Mouse (Mus musculus): ENCODE results near the gene Mtnr1a.
A peak's percentile ranks its signal among the peaks of the same experiment; 100 is the strongest.
"Not testable (repeated sequence)": the region's sequence is repeated elsewhere in the genome, so short reads cannot be mapped to it uniquely, and the experiment has no call there.

Gene Mtnr1a

GRCm38 (mm10) chr8:45068759-45069386 is at the start of gene Mtnr1a:
Gene Mtnr1a (plus strand): TSS chr8:45069137.
- peak; percentile 60 to 93 for DNase-seq (ENCODE audit: low spot score in 2 of 2)

- DNase-seq (ENCODE audit: low spot score in 2 of 2): no peak
Measured at GRCm38 (mm10) chr8:45019241-45019640, 49.7 kb upstream of the Mtnr1a start.

GRCm38 (mm10) chr8:45021171-45021570 is 47.8 kb upstream of the Mtnr1a start:
- DNase-seq (ENCODE audit: low spot score in 2 of 2): no peak

- DNase-seq (ENCODE audit: low spot score in 2 of 2): no peak
Measured at GRCm38 (mm10) chr8:45021911-45022665, 46.8 kb upstream of the Mtnr1a start.

- no peak for DNase-seq (ENCODE audit: low spot score in 2 of 2)
Measured at GRCm38 (mm10) chr8:45028081-45028497, 40.8 kb upstream of the Mtnr1a start.

- no peak for DNase-seq (ENCODE audit: low spot score in 2 of 2)
Measured at GRCm38 (mm10) chr8:45038350-45038749, 30.6 kb upstream of the Mtnr1a start.

GRCm38 (mm10) chr8:45044160-45044559 is 24.8 kb upstream of the Mtnr1a start:
- no peak for DNase-seq (ENCODE audit: low spot score in 2 of 2)

GRCm38 (mm10) chr8:45050451-45050850 is 18.5 kb upstream of the Mtnr1a start:
- DNase-seq (ENCODE audit: low spot score in 2 of 2): no peak

- no peak for DNase-seq (ENCODE audit: low spot score in 2 of 2)
Measured at GRCm38 (mm10) chr8:45051236-45051635, 17.7 kb upstream of the Mtnr1a start.

GRCm38 (mm10) chr8:45052205-45052604 is 16.7 kb upstream of the Mtnr1a start:
- DNase-seq (ENCODE audit: low spot score in 2 of 2): no peak

- no peak for DNase-seq (ENCODE audit: low spot score in 2 of 2)
Measured at GRCm38 (mm10) chr8:45052618-45053017, 16.3 kb upstream of the Mtnr1a start.

GRCm38 (mm10) chr8:45055500-45055899 is 13.4 kb upstream of the Mtnr1a start:
- DNase-seq (ENCODE audit: low spot score in 2 of 2): no peak

- DNase-seq (ENCODE audit: low spot score in 2 of 2): no peak
Measured at GRCm38 (mm10) chr8:45056810-45057209, 12.1 kb upstream of the Mtnr1a start.

- DNase-seq (ENCODE audit: low spot score in 2 of 2): no peak
Measured at GRCm38 (mm10) chr8:45060083-45060482, 8.9 kb upstream of the Mtnr1a start.

GRCm38 (mm10) chr8:45062311-45062710 is 6.6 kb upstream of the Mtnr1a start:
- no peak for DNase-seq (ENCODE audit: low spot score in 2 of 2)

GRCm38 (mm10) chr8:45062982-45063924 is 5.7 kb upstream of the Mtnr1a start:
- DNase-seq (ENCODE audit: low spot score in 2 of 2): peak in 1 of 2 experiments; percentile 8

GRCm38 (mm10) chr8:45064197-45064869 is 4.6 kb upstream of the Mtnr1a start:
- no peak for DNase-seq (ENCODE audit: low spot score in 2 of 2)

- DNase-seq (ENCODE audit: low spot score in 2 of 2): not testable (repeated sequence)
Measured at GRCm38 (mm10) chr8:45065391-45065790, 3.5 kb upstream of the Mtnr1a start.

GRCm38 (mm10) chr8:45070949-45071348 is 2.0 kb downstream of the Mtnr1a start:
- no peak for DNase-seq (ENCODE audit: low spot score in 2 of 2)

- DNase-seq (ENCODE audit: low spot score in 2 of 2): no peak
Measured at GRCm38 (mm10) chr8:45080850-45081249, 11.9 kb downstream of the Mtnr1a start.

- DNase-seq (ENCODE audit: low spot score in 2 of 2): no peak
Measured at GRCm38 (mm10) chr8:45093599-45093998, 24.7 kb downstream of the Mtnr1a start.
